Mouse (Mus musculus): ENCODE measurements at regions not wholly inside any gene's neighbourhood (a gene's known extent, or its start where the extent isn't known, plus 50 kb on each side); places are given as distances from the start of the nearest gene placed in this dataset.

- DNase-seq = no peak
Measured at GRCm38 (mm10) chr10:51792030-51792429, 114.5 kb downstream of the Rfx6 start.

GRCm38 (mm10) chr10:51793876-51794275 is 116.3 kb downstream of the Rfx6 start:
- no peak for DNase-seq

GRCm38 (mm10) chr10:51816626-51817025 is 139.1 kb downstream of the Rfx6 start:
- DNase-seq = no peak

GRCm38 (mm10) chr10:51823900-51824299 is 146.3 kb downstream of the Rfx6 start:
- no peak for DNase-seq

GRCm38 (mm10) chr10:51826431-51826964 is 148.9 kb downstream of the Rfx6 start:
- DNase-seq = no peak

- DNase-seq = no peak
Measured at GRCm38 (mm10) chr10:51832459-51832858, 154.9 kb downstream of the Rfx6 start.

- no peak for DNase-seq
Measured at GRCm38 (mm10) chr10:51843099-51843498, 165.5 kb downstream of the Rfx6 start.

GRCm38 (mm10) chr10:51846287-51846686 is 168.7 kb downstream of the Rfx6 start:
- no peak for DNase-seq

GRCm38 (mm10) chr10:51869409-51869808 is 152.9 kb upstream of the Vgll2 start:
- DNase-seq = no peak

GRCm38 (mm10) chr10:51911066-51911691 is 111.1 kb upstream of the Vgll2 start:
- DNase-seq = no peak

- no peak for DNase-seq
Measured at GRCm38 (mm10) chr10:51912096-51912495, 110.2 kb upstream of the Vgll2 start.

- DNase-seq = no peak
Measured at GRCm38 (mm10) chr10:51926644-51927043, 95.7 kb upstream of the Vgll2 start.

GRCm38 (mm10) chr10:51929341-51929740 is 93.0 kb upstream of the Vgll2 start:
- no peak for DNase-seq

GRCm38 (mm10) chr10:51930266-51930665 is 92.0 kb upstream of the Vgll2 start:
- no peak for DNase-seq

GRCm38 (mm10) chr10:51930696-51931095 is 91.6 kb upstream of the Vgll2 start:
- DNase-seq = no peak

- no peak for DNase-seq
Measured at GRCm38 (mm10) chr10:51935482-51935881, 86.8 kb upstream of the Vgll2 start.

- no peak for DNase-seq
Measured at GRCm38 (mm10) chr10:51941192-51941591, 81.1 kb upstream of the Vgll2 start.

- peak; percentile 7 for DNase-seq
Measured at GRCm38 (mm10) chr10:51945701-51946100, 76.6 kb upstream of the Vgll2 start.

- no peak for DNase-seq
Measured at GRCm38 (mm10) chr10:51946189-51946588, 76.1 kb upstream of the Vgll2 start.

- no peak for DNase-seq
Measured at GRCm38 (mm10) chr10:51946881-51947280, 75.4 kb upstream of the Vgll2 start.

GRCm38 (mm10) chr10:51950016-51950415 is 72.3 kb upstream of the Vgll2 start:
- no peak for DNase-seq

GRCm38 (mm10) chr10:51952021-51952420 is 70.3 kb upstream of the Vgll2 start:
- no peak for DNase-seq

- no peak for DNase-seq
Measured at GRCm38 (mm10) chr10:51956493-51956892, 65.8 kb upstream of the Vgll2 start.

GRCm38 (mm10) chr10:51961497-51961896 is 60.8 kb upstream of the Vgll2 start:
- DNase-seq = no peak

GRCm38 (mm10) chr10:51963671-51964070 is 58.6 kb upstream of the Vgll2 start:
- DNase-seq = no peak
